Mouse (Mus musculus): ENCODE measurements around the gene Slc52a3.

- TF ChIP-seq POLR2A (IDR thresholded peaks at IDR 0.05; ENCODE audit: low read depth, low read length) (no peak), CTCF (IDR thresholded peaks at IDR 0.05; ENCODE audit: extremely low read depth, insufficient read depth, insufficient read length, insufficient replicate concordance) (no peak)
Measured at GRCm38 (mm10) chr2:152049611-152050270, 53.4 kb downstream of the Slc52a3 start.
